Comparison of ENCODE assay signal across 22 mouse cellular contexts in genomic region chr14:73550291-73550690, GRCm38 (mm10). TPM values are rescaled to one million over a fixed set of nuclear protein-coding genes. Genes with fewer than 3 reads are reported as not detected.
DNase-seq lines count a peak whose midpoint lies in the region; ATAC-seq and TF ChIP-seq lines count a peak whose summit lies in the region.
"Had no signal": no experiment of that assay in that cellular context is flagged by ENCODE, and none has a peak within 500 bp of the region (broad histone marks: within the 10 kb centered on the region; RNA-seq: fewer than 3 reads in every experiment).

No protein-coding gene starts in this region.

- H3K27me3 ChIP-seq in kidney, adult 2 months (replicated peaks; ENCODE audit: control insufficient read depth, insufficient read depth, low read length): no peaks in the 10 kb centered on the region
- no peaks in the 10 kb centered on the region for H3K27me3 ChIP-seq in kidney, embryonic 15.5 days
- no peaks in the 10 kb centered on the region for H3K27me3 ChIP-seq in liver, adult 2 months (ENCODE audit: control insufficient read depth, insufficient read depth, low read length)
- no peaks in the 10 kb centered on the region for H3K27me3 ChIP-seq in liver, postnatal 0 days (ENCODE audit: insufficient read depth, low read length)
- H3K27me3 ChIP-seq: embryonic facial prominence, embryonic 15.5 days; hindbrain, embryonic 15.5 days had no signal

- H3K4me1 ChIP-seq in kidney, adult 2 months (ENCODE audit: control insufficient read depth, insufficient read depth, low read length): peaks cover 6% of the 10 kb centered on the region; the same call in 1 of the 2 replicates
- peaks cover 16% of the 10 kb centered on the region for H3K4me1 ChIP-seq in kidney, embryonic 15.5 days
- peaks cover 17% of the 10 kb centered on the region for H3K4me1 ChIP-seq in liver, adult 2 months (ENCODE audit: control insufficient read depth, insufficient read depth, low read length)
- H3K4me1 ChIP-seq in liver, postnatal 0 days (ENCODE audit: insufficient read depth): peaks cover 21% of the 10 kb centered on the region

- ATAC-seq in kidney, embryonic 15.5 days (replicated peaks; ENCODE audit: low FRiP score): no peak
- ATAC-seq in liver, postnatal 0 days: no peak
- ATAC-seq: forebrain, embryonic 16.5 days had no signal

- no peaks in the 10 kb centered on the region for H3K36me3 ChIP-seq in kidney, adult 2 months (ENCODE audit: control insufficient read depth, insufficient read depth, low read length)
- no peaks in the 10 kb centered on the region for H3K36me3 ChIP-seq in kidney, embryonic 15.5 days
- H3K36me3 ChIP-seq in liver, adult 2 months (ENCODE audit: control insufficient read depth, insufficient read depth, low read length): no peaks in the 10 kb centered on the region
- H3K36me3 ChIP-seq in liver, postnatal 0 days (replicated peaks; ENCODE audit: insufficient read depth, low read length): no peaks in the 10 kb centered on the region
- H3K36me3 ChIP-seq: embryonic facial prominence, embryonic 15.5 days; hindbrain, embryonic 15.5 days had no signal

- 44% methylated on average over 3 of the region's 3 CpGs for WGBS in kidney, adult 2 months
- 60% methylated on average over 3 of the region's 3 CpGs for WGBS in kidney, embryonic 15.5 days
- WGBS in liver, adult 2 months: 29% methylated on average over 3 of the region's 3 CpGs
- WGBS in liver, postnatal 0 days (ENCODE audit: insufficient replicate concordance): 47% methylated on average over 3 of the region's 3 CpGs

- peak; percentile 72 for DNase-seq in kidney, adult 2 months
- DNase-seq in liver, adult 2 months (ENCODE audit: extremely low read depth, low read depth, low spot score): peak; percentile 77
- DNase-seq in liver, postnatal 0 days: no peak
- DNase-seq in kidney, postnatal 14 days: peak; percentile 15
- DNase-seq in gastrocnemius, postnatal 4 days (ENCODE audit: low spot score in 2 of 2): no peak
- no peak for DNase-seq in ovary, postnatal 36 days (ENCODE audit: low spot score)
- DNase-seq: adrenal gland, adult 2 months; adrenal gland, postnatal 25 days; cerebellum, adult 11 months; cerebellum, adult 8-10 months; cerebellum, postnatal 14 days; embryo, embryonic 11 days; gastrocnemius, postnatal 10 days; heart, adult 2 months had no signal

- no peak overlapping the region for H3K9ac ChIP-seq in kidney, embryonic 15.5 days
- H3K9ac ChIP-seq in liver, adult 2 months (ENCODE audit: low read depth, low read length): no peak overlapping the region
- H3K9ac ChIP-seq in liver, postnatal 0 days (replicated peaks): no peak overlapping the region
- H3K9ac ChIP-seq: embryonic facial prominence, embryonic 15.5 days; heart, embryonic 12.5 days; hindbrain, embryonic 15.5 days had no signal

- TF ChIP-seq POLR2A in kidney, adult 2 months (IDR thresholded peaks at IDR 0.05; ENCODE audit: low read depth, low read length): no peak
- TF ChIP-seq POLR2A in liver, adult 2 months (IDR thresholded peaks at IDR 0.05; ENCODE audit: extremely low read depth, insufficient read depth, low read length): no peak

- H3K9me3 ChIP-seq in kidney, embryonic 15.5 days (replicated peaks): no peaks in the 10 kb centered on the region
- H3K9me3 ChIP-seq in liver, postnatal 0 days (ENCODE audit: low read length): no peaks in the 10 kb centered on the region
- H3K9me3 ChIP-seq: embryonic facial prominence, embryonic 15.5 days; forebrain, embryonic 10.5 days; heart, embryonic 12.5 days; hindbrain, embryonic 10.5 days; hindbrain, embryonic 15.5 days had no signal

- H3K4me3 ChIP-seq in kidney, adult 2 months (ENCODE audit: insufficient read depth, low read depth, low read length): no peak overlapping the region
- H3K4me3 ChIP-seq in kidney, embryonic 15.5 days (replicated peaks): no peak overlapping the region
- H3K4me3 ChIP-seq in liver, adult 2 months (ENCODE audit: insufficient read depth, low read depth, low read length): no peak overlapping the region
- no peak overlapping the region for H3K4me3 ChIP-seq in liver, postnatal 0 days (ENCODE audit: low read depth, low read length)
- H3K4me3 ChIP-seq: embryonic facial prominence, embryonic 15.5 days; erythroblast, embryonic 14.5 days; forebrain, embryonic 10.5 days; heart, adult 2 months; heart, embryonic 12.5 days; hindbrain, embryonic 10.5 days; hindbrain, embryonic 15.5 days had no signal

- H3K27ac ChIP-seq in kidney, adult 2 months (ENCODE audit: insufficient read depth, low read depth, low read length): 0 out of 2 replicates have a peak overlapping the region, but pooled peaks have one; percentile 19
- no peak overlapping the region for H3K27ac ChIP-seq in kidney, embryonic 15.5 days
- peak overlapping the region; percentile 46 for H3K27ac ChIP-seq in liver, adult 2 months (replicated peaks; ENCODE audit: insufficient read depth, low read depth, low read length)
- no peak overlapping the region for H3K27ac ChIP-seq in liver, postnatal 0 days (ENCODE audit: low read depth)
- H3K27ac ChIP-seq: embryonic facial prominence, embryonic 15.5 days; forebrain, embryonic 10.5 days; heart, adult 2 months; hindbrain, embryonic 10.5 days; hindbrain, embryonic 15.5 days had no signal

- TF ChIP-seq EP300 in liver, postnatal 0 days (IDR thresholded peaks at IDR 0.05; ENCODE audit: low read depth): no peak

- H3K79me2 ChIP-seq in liver, adult 2 months (ENCODE audit: control insufficient read depth, insufficient read depth, low read length): peaks cover 16% of the 10 kb centered on the region

- H3K4me2 ChIP-seq in kidney, embryonic 15.5 days: no peak overlapping the region
- H3K4me2 ChIP-seq in liver, postnatal 0 days (ENCODE audit: low read depth, low read length): no peak overlapping the region
- H3K4me2 ChIP-seq: embryonic facial prominence, embryonic 15.5 days; heart, embryonic 12.5 days; hindbrain, embryonic 15.5 days had no signal

- TF ChIP-seq CTCF in kidney, adult 2 months (conservative IDR thresholded peaks at IDR 0.05; ENCODE audit: insufficient read depth, insufficient read length, low read depth, low read length): no peak
- no peak for TF ChIP-seq CTCF in liver, adult 2 months (IDR thresholded peaks at IDR 0.05; ENCODE audit: low read depth, low read length)
- TF ChIP-seq CTCF in liver, postnatal 0 days (IDR thresholded peaks at IDR 0.05; ENCODE audit: low read depth): no peak

RNA-seq across cellular contexts. Expression of gene Nudt15, which starts 2.2 kb away (rescaled TPM):
- polyA plus RNA-seq in kidney, adult 2 months (2012; rRNA removed): 1.4 and 1.7 TPM in 2 replicates
- polyA plus RNA-seq in kidney, embryonic 15.5 days (2015; fragmentation: Nextera tagmentation; extraction: Ambion mirVana): 7.6 and 8.4 TPM in 2 replicates
- 1.1 and 1.2 TPM in 2 replicates for total RNA-seq in liver, adult 2 months (2014; rRNA removed)
- 0.86 and 0.92 TPM in 2 replicates for polyA plus RNA-seq in liver, adult 2 months (2012; rRNA removed)
- 1.6 and 1.9 TPM in 2 replicates for polyA plus RNA-seq in liver, postnatal 0 days (2015; fragmentation: Nextera tagmentation; extraction: Ambion mirVana)
- 1 to 10 TPM; 6.2 to 7.3 TPM for total RNA-seq in gastrocnemius, postnatal 4 days (2021)

RNA-seq across cellular contexts. Expression of gene Sucla2, which starts 25.2 kb away (rescaled TPM):
- polyA plus RNA-seq in kidney, adult 2 months (2012; rRNA removed): 34.9 and 55.4 TPM in 2 replicates
- polyA plus RNA-seq in kidney, embryonic 15.5 days (2015; fragmentation: Nextera tagmentation; extraction: Ambion mirVana): 122 and 126 TPM in 2 replicates
- 137 and 183 TPM in 2 replicates for total RNA-seq in liver, adult 2 months (2014; rRNA removed)
- 36.5 and 38.1 TPM in 2 replicates for polyA plus RNA-seq in liver, adult 2 months (2012; rRNA removed)
- 99.7 and 102 TPM in 2 replicates for polyA plus RNA-seq in liver, postnatal 0 days (2015; fragmentation: Nextera tagmentation; extraction: Ambion mirVana)
- total RNA-seq in gastrocnemius, postnatal 4 days (2021): 100 to 1,000 TPM; 265 to 310 TPM

RNA-seq across cellular contexts. Expression of gene Med4, which starts 40.5 kb away (rescaled TPM):
- 11.8 and 13.6 TPM in 2 replicates for polyA plus RNA-seq in kidney, adult 2 months (2012; rRNA removed)
- 89.4 and 91.6 TPM in 2 replicates for polyA plus RNA-seq in kidney, embryonic 15.5 days (2015; fragmentation: Nextera tagmentation; extraction: Ambion mirVana)
- 10.1 and 11.2 TPM in 2 replicates for total RNA-seq in liver, adult 2 months (2014; rRNA removed)
- 6.1 and 6.3 TPM in 2 replicates for polyA plus RNA-seq in liver, adult 2 months (2012; rRNA removed)
- polyA plus RNA-seq in liver, postnatal 0 days (2015; fragmentation: Nextera tagmentation; extraction: Ambion mirVana): 18.7 and 20.4 TPM in 2 replicates
- 10 to 100 TPM; 25.0 to 31.1 TPM for total RNA-seq in gastrocnemius, postnatal 4 days (2021)

Comparison
In these comparisons a context has a peak if more than half of its experiments do, and no peak if none do; other contexts are left out.
1. DNase-seq: peak in kidney, adult 2 months (single experiment), liver, adult 2 months (single experiment) and kidney, postnatal 14 days (single experiment); none in liver, postnatal 0 days (single experiment), gastrocnemius, postnatal 4 days (0 of 2) and ovary, postnatal 36 days (single experiment).
2. H3K27ac ChIP-seq: peak in kidney, adult 2 months (single experiment) and liver, adult 2 months (single experiment); none in kidney, embryonic 15.5 days (single experiment) and liver, postnatal 0 days (single experiment).